Mouse (Mus musculus) cerebellum, adult 2 months (tissue): ENCODE results near the gene Tsen34.

ENCODE experiments used
- CTCF ChIP-seq: fragments of 200-500 bp; IDR thresholded peaks from 2 replicates; pipeline ENCODE4 v1.5.1; 2011; ENCODE audit warnings: low read depth, mild to moderate bottlenecking, control low read depth, low read length, moderate library complexity, borderline replicate concordance; ENCODE audit not compliant: insufficient read depth
- POLR2A ChIP-seq: fragments of 200-500 bp; IDR thresholded peaks from 2 replicates; pipeline ENCODE4 v1.6.1; 2011; ENCODE audit warnings: low read length, control low read depth, borderline replicate concordance; ENCODE audit not compliant: insufficient read depth

GRCm38 (mm10) chr7:3706343-3706934, 13.8 kb downstream of the Tsen34 start:
- TF ChIP-seq CTCF = no peak
- TF ChIP-seq POLR2A = no peak
